Mouse (Mus musculus): ENCODE results near the gene Fam196b. TPM values are rescaled to one million over a fixed set of nuclear protein-coding genes. Genes with fewer than 3 reads are reported as not detected.

The Fam196b gene
- polyA plus RNA-seq, 1 experiment = not detected

DNA sequence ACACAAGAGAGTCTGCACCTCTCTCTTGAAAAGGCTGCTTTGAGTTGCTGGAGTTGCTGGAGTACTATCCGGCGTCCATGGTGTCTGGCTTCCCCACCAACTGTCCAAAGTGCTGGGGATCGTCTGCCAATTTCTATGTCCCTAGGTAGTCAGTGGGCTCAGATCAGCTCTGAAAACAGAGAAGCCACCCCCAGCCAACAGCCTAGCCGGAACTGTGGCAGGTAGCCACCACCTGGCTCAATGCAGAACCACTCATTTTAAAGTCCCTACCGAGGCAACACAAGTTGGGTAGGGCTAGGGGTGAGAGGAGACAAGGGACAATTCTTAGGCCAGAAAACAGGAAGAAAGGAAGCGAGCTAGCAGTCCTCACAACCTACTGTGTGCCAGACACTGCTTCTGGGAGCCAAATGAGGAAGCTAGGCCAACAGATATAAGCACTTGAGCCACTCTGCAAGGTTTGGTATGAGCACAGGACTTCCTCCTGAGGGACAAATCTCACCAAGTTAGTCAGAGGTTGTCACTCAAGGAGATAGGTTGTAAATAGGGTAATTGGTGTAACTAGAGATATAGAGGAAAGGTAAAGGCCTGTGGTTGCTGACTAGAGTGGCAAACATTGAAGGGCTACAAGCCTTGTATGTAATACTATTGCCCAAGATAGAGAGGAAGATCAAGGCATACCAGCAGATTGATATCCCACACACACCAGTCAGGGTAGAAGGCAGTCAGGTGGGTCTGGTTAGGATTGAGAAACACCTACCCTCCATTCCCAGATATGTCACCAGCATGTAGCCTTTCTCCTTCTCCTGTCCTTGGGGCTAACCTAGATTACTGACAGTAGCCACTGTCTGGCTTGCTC lies 74.9 kb downstream of the Fam196b start:
- H3K36me3 ChIP-seq (ENCODE audit: control insufficient read depth) = no peaks in the 10 kb centered on the region
- H3K4me1 ChIP-seq (ENCODE audit: control insufficient read depth) = no peaks in the 10 kb centered on the region
- no peaks in the 10 kb centered on the region for H3K27me3 ChIP-seq (ENCODE audit: control insufficient read depth)
- no peaks in the 10 kb centered on the region for H3K9me3 ChIP-seq (ENCODE audit: control insufficient read depth, low read length)
- TF ChIP-seq GATA1 (IDR thresholded peaks at IDR 0.05; ENCODE audit: low read length) = no peak
- no peak for TF ChIP-seq TAL1 (IDR thresholded peaks at IDR 0.05; ENCODE audit: low read length)
- H3K4me3 ChIP-seq (replicated peaks) = no peak overlapping the region

DNA sequence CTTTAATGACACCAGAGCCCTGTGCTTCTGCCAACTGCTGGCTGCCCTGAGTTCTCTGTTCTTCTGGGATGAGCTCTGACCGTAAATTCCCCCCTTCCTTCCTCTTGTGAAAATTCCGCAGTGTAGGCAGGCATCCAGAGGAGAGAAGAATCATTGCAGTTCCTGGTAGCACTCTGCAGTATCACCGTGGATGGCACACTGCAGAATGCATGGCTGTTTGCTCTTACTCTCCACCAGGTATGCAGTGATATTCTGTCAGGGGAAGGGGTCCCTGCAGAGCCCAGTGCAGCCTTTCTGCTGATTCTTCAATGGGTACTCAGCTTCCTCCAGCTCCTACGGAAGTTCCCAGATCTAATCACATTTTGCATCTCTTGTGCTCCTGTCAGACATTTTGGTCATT lies 77.5 kb downstream of the Fam196b start:
- Histone ChIP-seq H3K27me3 (ENCODE audit: control insufficient read depth) (no peaks in the 10 kb centered on the region), H3K9me3 (ENCODE audit: control insufficient read depth, low read length) (no peaks in the 10 kb centered on the region), H3K4me3 (replicated peaks) (no peak overlapping the region), H3K36me3 (ENCODE audit: control insufficient read depth) (no peaks in the 10 kb centered on the region), H3K4me1 (ENCODE audit: control insufficient read depth) (no peaks in the 10 kb centered on the region)
- no peak for TF ChIP-seq GATA1 (IDR thresholded peaks at IDR 0.05; ENCODE audit: low read length)

DNA sequence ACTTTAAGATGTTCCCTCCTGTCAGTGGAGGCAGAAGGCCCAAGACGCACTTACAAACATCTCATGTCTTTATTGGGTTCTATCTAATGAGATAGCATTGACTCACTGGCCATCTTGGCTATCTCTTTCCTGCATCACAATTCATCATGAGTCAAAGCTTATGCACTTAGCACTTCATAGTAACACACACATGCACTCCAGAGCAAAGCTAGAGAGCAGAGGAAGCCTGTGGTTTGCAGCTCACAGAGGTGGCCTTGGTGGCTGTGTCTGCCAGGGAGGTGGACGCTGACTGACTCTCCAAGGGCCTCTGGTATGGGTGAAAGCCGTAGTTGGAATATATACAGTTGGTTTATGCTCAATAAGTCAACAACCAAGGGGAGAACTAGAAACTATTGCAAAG lies 81.2 kb downstream of the Fam196b start:
- TF ChIP-seq TAL1 (IDR thresholded peaks at IDR 0.05; ENCODE audit: low read length) (no peak), GATA1 (IDR thresholded peaks at IDR 0.05; ENCODE audit: low read length) (no peak)
- Histone ChIP-seq H3K9me3 (ENCODE audit: control insufficient read depth, low read length) (no peaks in the 10 kb centered on the region), H3K36me3 (ENCODE audit: control insufficient read depth) (no peaks in the 10 kb centered on the region), H3K4me1 (ENCODE audit: control insufficient read depth) (no peaks in the 10 kb centered on the region), H3K27me3 (ENCODE audit: control insufficient read depth) (no peaks in the 10 kb centered on the region), H3K4me3 (replicated peaks) (no peak overlapping the region)

DNA sequence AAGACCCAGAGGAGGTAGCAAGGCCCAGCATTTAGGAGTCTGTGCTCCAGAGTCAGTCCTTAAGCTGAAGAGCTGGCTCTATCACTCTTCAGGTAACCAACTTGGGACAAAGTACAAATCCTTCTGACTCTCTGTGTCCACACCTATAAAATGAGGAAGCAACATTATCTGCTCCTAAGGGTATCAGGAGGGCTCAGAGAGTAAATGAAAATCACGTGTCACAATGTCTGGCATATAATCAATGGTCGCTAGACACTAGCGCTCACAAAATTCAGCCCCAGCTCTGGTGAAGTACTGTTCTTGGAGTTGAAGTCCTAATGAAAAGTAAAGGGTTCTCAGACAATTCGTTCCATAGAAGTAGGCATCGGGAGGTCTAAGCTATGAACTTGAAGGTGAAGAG lies 83.0 kb downstream of the Fam196b start:
- Histone ChIP-seq H3K36me3 (ENCODE audit: control insufficient read depth) (no peaks in the 10 kb centered on the region), H3K9me3 (ENCODE audit: control insufficient read depth, low read length) (no peaks in the 10 kb centered on the region), H3K4me3 (replicated peaks) (no peak overlapping the region), H3K4me1 (ENCODE audit: control insufficient read depth) (no peaks in the 10 kb centered on the region), H3K27me3 (ENCODE audit: control insufficient read depth) (no peaks in the 10 kb centered on the region)
- no peak for TF ChIP-seq GATA1 (IDR thresholded peaks at IDR 0.05; ENCODE audit: low read length)
- no peak for TF ChIP-seq TAL1 (IDR thresholded peaks at IDR 0.05; ENCODE audit: low read length)

DNA sequence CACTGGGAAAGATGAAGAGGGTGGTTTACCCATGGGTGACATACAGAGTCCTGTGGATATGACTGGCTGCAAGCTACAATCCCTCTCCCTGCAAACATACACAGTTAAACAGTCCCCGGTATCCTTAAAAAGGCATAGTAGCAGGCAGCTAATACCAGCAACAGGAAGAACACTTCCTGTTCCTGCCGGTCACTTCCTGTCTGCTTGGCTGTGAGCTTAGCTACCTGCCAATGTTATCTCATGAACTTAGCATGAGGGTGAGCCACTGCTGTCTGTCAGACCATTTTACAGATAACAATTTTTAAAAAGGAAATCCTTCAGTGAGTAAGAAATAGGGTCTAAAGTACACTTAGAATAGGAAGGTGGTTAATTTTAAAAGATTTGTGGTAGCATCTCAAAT lies 83.9 kb downstream of the Fam196b start:
- no peaks in the 10 kb centered on the region for H3K9me3 ChIP-seq (ENCODE audit: control insufficient read depth, low read length)
- no peaks in the 10 kb centered on the region for H3K27me3 ChIP-seq (ENCODE audit: control insufficient read depth)
- no peak overlapping the region for H3K4me3 ChIP-seq (replicated peaks)
- no peaks in the 10 kb centered on the region for H3K4me1 ChIP-seq (ENCODE audit: control insufficient read depth)
- TF ChIP-seq TAL1 (IDR thresholded peaks at IDR 0.05; ENCODE audit: low read length) (no peak), GATA1 (IDR thresholded peaks at IDR 0.05; ENCODE audit: low read length) (no peak)
- H3K36me3 ChIP-seq (ENCODE audit: control insufficient read depth) = no peaks in the 10 kb centered on the region

DNA sequence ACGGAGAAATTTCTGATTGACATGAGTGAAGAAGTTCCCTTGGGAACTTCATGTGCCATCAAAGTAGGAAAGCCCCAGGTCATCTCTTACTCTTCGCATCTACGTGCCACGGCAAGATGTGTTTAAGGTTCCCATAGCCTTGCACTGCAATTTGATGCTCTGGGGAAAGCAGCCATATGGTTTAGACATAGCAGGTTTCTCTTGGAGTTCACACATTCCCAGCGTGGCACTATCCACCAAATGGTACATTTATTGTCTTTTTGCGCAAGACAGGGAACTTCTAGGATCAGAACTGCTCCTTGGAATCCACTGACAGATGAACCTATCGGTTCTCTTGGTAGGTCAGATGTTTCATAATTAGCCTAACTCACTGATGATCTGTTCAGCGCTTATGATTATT lies 86.7 kb downstream of the Fam196b start:
- Histone ChIP-seq H3K4me1 (ENCODE audit: control insufficient read depth) (no peaks in the 10 kb centered on the region), H3K36me3 (ENCODE audit: control insufficient read depth) (no peaks in the 10 kb centered on the region), H3K4me3 (replicated peaks) (no peak overlapping the region), H3K9me3 (ENCODE audit: control insufficient read depth, low read length) (no peaks in the 10 kb centered on the region), H3K27me3 (ENCODE audit: control insufficient read depth) (no peaks in the 10 kb centered on the region)
- TF ChIP-seq GATA1 (IDR thresholded peaks at IDR 0.05; ENCODE audit: low read length) (no peak), TAL1 (IDR thresholded peaks at IDR 0.05; ENCODE audit: low read length) (no peak)

DNA sequence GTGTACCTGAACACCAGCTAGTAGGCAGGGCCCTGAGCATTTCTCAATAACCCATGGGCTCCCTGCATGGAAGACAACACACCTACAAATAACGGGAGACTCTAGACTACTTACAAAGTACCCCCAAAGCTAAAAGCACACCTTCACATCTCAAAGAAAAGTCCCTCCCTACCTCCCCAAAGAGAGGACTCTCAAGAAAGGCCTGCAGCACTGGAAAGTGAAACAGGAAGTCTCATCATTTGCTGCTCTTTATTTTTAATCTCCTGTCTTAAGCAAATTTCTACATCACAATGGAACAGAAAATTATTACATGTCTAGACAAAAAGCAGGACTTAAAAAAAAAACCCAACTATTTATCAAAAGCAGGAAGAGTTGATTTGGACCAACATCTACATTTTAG lies 90.7 kb downstream of the Fam196b start:
- Histone ChIP-seq H3K36me3 (ENCODE audit: control insufficient read depth) (no peaks in the 10 kb centered on the region), H3K9me3 (ENCODE audit: control insufficient read depth, low read length) (no peaks in the 10 kb centered on the region), H3K4me3 (replicated peaks) (no peak overlapping the region), H3K27me3 (ENCODE audit: control insufficient read depth) (no peaks in the 10 kb centered on the region), H3K4me1 (ENCODE audit: control insufficient read depth) (no peaks in the 10 kb centered on the region)
- TF ChIP-seq GATA1 (IDR thresholded peaks at IDR 0.05; ENCODE audit: low read length) = no peak
- TF ChIP-seq TAL1 (IDR thresholded peaks at IDR 0.05; ENCODE audit: low read length) = no peak

DNA sequence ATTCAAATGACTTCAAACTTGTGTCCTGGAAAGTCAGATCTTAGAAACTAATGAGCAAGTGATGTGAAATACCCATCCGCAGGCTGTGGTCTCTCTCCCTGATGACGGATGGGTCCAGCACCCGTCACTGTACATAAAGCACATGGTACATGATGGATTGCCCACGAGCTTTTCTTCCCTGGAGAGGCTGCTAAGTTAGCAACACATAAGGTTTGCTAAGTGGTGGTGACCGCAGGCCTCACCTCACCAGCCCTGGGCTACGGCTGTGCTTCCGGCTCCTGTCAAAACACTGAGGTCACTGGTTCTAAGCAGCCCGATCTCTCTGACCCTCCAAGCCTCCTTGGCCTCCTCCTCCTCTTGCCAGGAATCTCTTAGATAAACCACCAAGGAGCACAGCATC lies 91.7 kb downstream of the Fam196b start:
- H3K4me1 ChIP-seq (ENCODE audit: control insufficient read depth) = no peaks in the 10 kb centered on the region
- no peak for TF ChIP-seq TAL1 (IDR thresholded peaks at IDR 0.05; ENCODE audit: low read length)
- no peak for TF ChIP-seq GATA1 (IDR thresholded peaks at IDR 0.05; ENCODE audit: low read length)
- H3K36me3 ChIP-seq (ENCODE audit: control insufficient read depth) = no peaks in the 10 kb centered on the region
- no peak overlapping the region for H3K4me3 ChIP-seq (replicated peaks)
- H3K27me3 ChIP-seq (ENCODE audit: control insufficient read depth) = no peaks in the 10 kb centered on the region
- no peaks in the 10 kb centered on the region for H3K9me3 ChIP-seq (ENCODE audit: control insufficient read depth, low read length)

DNA sequence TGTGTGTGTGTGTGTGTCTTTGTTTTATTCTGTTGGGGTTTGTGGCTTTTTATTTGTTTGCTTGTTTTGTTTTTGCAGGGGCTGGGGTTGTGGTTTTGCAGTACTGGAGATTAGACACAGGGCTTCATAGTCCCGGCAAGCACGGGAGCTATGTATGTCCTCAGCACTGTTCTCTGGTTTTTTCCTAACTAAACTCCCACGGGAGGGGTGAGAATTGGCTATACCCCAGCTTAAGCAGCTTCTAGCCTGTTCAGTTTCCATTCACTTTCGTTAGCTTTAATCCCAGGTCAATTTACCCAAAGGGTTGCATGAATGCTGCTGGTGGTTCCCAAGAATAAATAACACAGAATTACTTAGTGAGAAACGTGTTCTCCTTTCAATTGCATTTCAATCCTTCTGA lies 92.2 kb downstream of the Fam196b start:
- no peaks in the 10 kb centered on the region for H3K27me3 ChIP-seq (ENCODE audit: control insufficient read depth)
- no peaks in the 10 kb centered on the region for H3K4me1 ChIP-seq (ENCODE audit: control insufficient read depth)
- no peaks in the 10 kb centered on the region for H3K36me3 ChIP-seq (ENCODE audit: control insufficient read depth)
- TF ChIP-seq GATA1 (IDR thresholded peaks at IDR 0.05; ENCODE audit: low read length) = no peak
- no peak for TF ChIP-seq TAL1 (IDR thresholded peaks at IDR 0.05; ENCODE audit: low read length)
- H3K4me3 ChIP-seq (replicated peaks) = no peak overlapping the region
- no peaks in the 10 kb centered on the region for H3K9me3 ChIP-seq (ENCODE audit: control insufficient read depth, low read length)
